ENCODE assay signal across 24 mouse cellular contexts in the genomic region with DNA sequence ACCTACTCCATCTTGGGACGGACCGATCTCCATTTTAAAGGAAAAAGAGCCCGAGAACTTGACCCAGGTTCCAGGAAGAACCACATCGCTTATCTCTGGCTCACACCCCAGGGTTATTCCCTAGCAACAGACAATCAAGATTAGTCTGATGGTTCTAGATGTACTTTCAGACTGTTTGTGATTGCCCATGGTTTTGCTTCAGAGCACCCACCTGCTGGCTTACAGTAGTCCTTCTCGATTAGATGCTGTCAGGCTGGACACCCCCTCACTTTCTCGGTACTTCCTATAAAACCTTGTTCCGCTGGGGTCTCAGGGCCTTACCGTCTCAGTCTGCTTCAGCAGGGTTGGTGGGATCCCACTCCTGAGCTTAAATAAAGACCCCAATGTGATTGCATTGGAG. TPM values are rescaled to one million over a fixed set of nuclear protein-coding genes. Genes with fewer than 3 reads are reported as not detected.
DNase-seq lines count a peak whose midpoint lies in the region; ATAC-seq and TF ChIP-seq lines count a peak whose summit lies in the region.
"Had no signal": no experiment of that assay in that cellular context is flagged by ENCODE, and none has a peak within 500 bp of the region (broad histone marks: within the 10 kb centered on the region; RNA-seq: fewer than 3 reads in every experiment).

No protein-coding gene starts in this region.

- TF ChIP-seq EP300 in liver, postnatal 0 days (IDR thresholded peaks at IDR 0.05; ENCODE audit: low read depth): peak; percentile 38; the same call in 1 of the 2 replicates

- no peak overlapping the region for H3K27ac ChIP-seq in liver, postnatal 0 days (ENCODE audit: low read depth)
- H3K27ac ChIP-seq: embryonic facial prominence, embryonic 10.5 days; forebrain, embryonic 13.5 days; heart, adult 2 months; heart, embryonic 15.5 days; hindbrain, embryonic 10.5 days; hindbrain, embryonic 14.5 days had no signal

- no peak overlapping the region for H3K4me3 ChIP-seq in liver, postnatal 0 days (ENCODE audit: low read depth, low read length)
- H3K4me3 ChIP-seq: embryonic facial prominence, embryonic 10.5 days; forebrain, embryonic 13.5 days; heart, adult 2 months; heart, embryonic 15.5 days; hindbrain, embryonic 10.5 days had no signal

- ATAC-seq in liver, postnatal 0 days: peak; percentile 35
- ATAC-seq: CD4-positive, CD25-positive, alpha-beta regulatory T cell, adult 4 months; forebrain, embryonic 13.5 days; forebrain, postnatal 0 days had no signal

- H3K9ac ChIP-seq in liver, postnatal 0 days (replicated peaks): no peak overlapping the region
- H3K9ac ChIP-seq: forebrain, embryonic 13.5 days; forebrain, postnatal 0 days; heart, embryonic 15.5 days; hindbrain, embryonic 14.5 days had no signal

- no peak for DNase-seq in liver, postnatal 0 days
- no peak for DNase-seq in liver
- peak; percentile 59 to 65 for DNase-seq in spleen, postnatal 36 days (ENCODE audit: low spot score in 2 of 2)
- no peak for DNase-seq in spleen, postnatal 14 days (ENCODE audit: low spot score in 2 of 2)
- peak; percentile 47 for DNase-seq in c-Kit-positive CD71-positive TER-119-positive erythroid progenitor cells, embryonic 14.5 days (ENCODE audit: low spot score)
- DNase-seq in thymus, postnatal 14 days: no peak
- no peak for DNase-seq in heart, postnatal 4 days
- DNase-seq: adrenal gland, postnatal 10 days; cerebellum, adult 2 months; cerebellum, postnatal 10 days; forebrain, postnatal 0 days; gastrocnemius, postnatal 14 days; heart, adult 2 months; heart, postnatal 14 days had no signal

- no peaks in the 10 kb centered on the region for H3K27me3 ChIP-seq in liver, postnatal 0 days (ENCODE audit: insufficient read depth, low read length)
- H3K27me3 ChIP-seq: forebrain, embryonic 13.5 days; heart, embryonic 15.5 days had no signal

- 65% methylated on average over 8 of the region's 8 CpGs for WGBS in liver, postnatal 0 days (ENCODE audit: insufficient replicate concordance)

- H3K4me1 ChIP-seq in liver, postnatal 0 days (ENCODE audit: insufficient read depth): peaks cover 6% of the 10 kb centered on the region; the same call in 1 of the 2 replicates
- H3K4me1 ChIP-seq: embryonic facial prominence, embryonic 10.5 days; forebrain, embryonic 13.5 days had no signal

- TF ChIP-seq CTCF in liver, postnatal 0 days (IDR thresholded peaks at IDR 0.05; ENCODE audit: low read depth): no peak

- H3K36me3 ChIP-seq in liver, postnatal 0 days (replicated peaks; ENCODE audit: insufficient read depth, low read length): no peaks in the 10 kb centered on the region
- H3K36me3 ChIP-seq: embryonic facial prominence, embryonic 10.5 days; G1E; heart, embryonic 15.5 days; hindbrain, embryonic 10.5 days had no signal

- no peaks in the 10 kb centered on the region for H3K9me3 ChIP-seq in liver, postnatal 0 days (ENCODE audit: low read length)
- H3K9me3 ChIP-seq: embryonic facial prominence, embryonic 10.5 days; forebrain, embryonic 13.5 days; G1E; heart, embryonic 15.5 days; hindbrain, embryonic 10.5 days had no signal

- H3K4me2 ChIP-seq in liver, postnatal 0 days (ENCODE audit: low read depth, low read length): no peak overlapping the region
- H3K4me2 ChIP-seq: forebrain, embryonic 13.5 days; heart, embryonic 11.5 days; heart, embryonic 15.5 days; hindbrain, embryonic 14.5 days had no signal

RNA-seq across cellular contexts. Expression of a gene that starts 5.5 kb away (rescaled TPM):
- polyA plus RNA-seq in liver, postnatal 0 days (2015; fragmentation: Nextera tagmentation; extraction: Ambion mirVana): 3.1 and 3.6 TPM in 2 replicates
- 1 to 10 TPM; 8.1 to 9.3 TPM for total RNA-seq in heart, postnatal 4 days (2021)

RNA-seq across cellular contexts. Expression of a gene that starts 37.9 kb away (rescaled TPM):
- polyA plus RNA-seq in liver, postnatal 0 days (2015; fragmentation: Nextera tagmentation; extraction: Ambion mirVana): not detected in 2 replicates
- total RNA-seq in heart, postnatal 4 days (2021): not detected
- total RNA-seq: forebrain, postnatal 0 days; gastrocnemius, adult 18-20 months; gastrocnemius, postnatal 14 days; heart, adult 2 months; heart, postnatal 14 days had no signal
- polyA plus RNA-seq: embryonic facial prominence, embryonic 10.5 days; embryonic facial prominence, embryonic 14.5 days; forebrain, embryonic 13.5 days; forebrain, postnatal 0 days; G1E; heart, embryonic 11.5 days; heart, embryonic 15.5 days; hindbrain, embryonic 10.5 days; hindbrain, embryonic 14.5 days had no signal

RNA-seq across cellular contexts. Expression of a gene that starts 38.9 kb away (rescaled TPM):
- 0.04 TPM in 1 of 2 replicates, not detected in the other for polyA plus RNA-seq in liver, postnatal 0 days (2015; fragmentation: Nextera tagmentation; extraction: Ambion mirVana)
- total RNA-seq in heart, postnatal 4 days (2021): under 1 TPM; 0.16 to 0.21 TPM
- total RNA-seq: gastrocnemius, adult 18-20 months; gastrocnemius, postnatal 14 days; heart, adult 2 months; heart, postnatal 14 days had no signal
- polyA plus RNA-seq: cerebellum, adult 2 months; G1E had no signal

Comparison
In these comparisons a context has a peak if more than half of its experiments do, and no peak if none do; other contexts are left out.
1. DNase-seq: peak in spleen, postnatal 36 days (2 of 2) and c-Kit-positive CD71-positive TER-119-positive erythroid progenitor cells, embryonic 14.5 days (single experiment); none in liver, postnatal 0 days (single experiment), liver (single experiment), spleen, postnatal 14 days (0 of 2), thymus, postnatal 14 days (single experiment) and heart, postnatal 4 days (single experiment).